Mouse (Mus musculus): ENCODE measurements around the gene Bex1. TPM values are rescaled to one million over a fixed set of nuclear protein-coding genes. Genes with fewer than 3 reads are reported as not detected.
A peak's percentile ranks its signal among the peaks of the same experiment; 100 is the strongest.

Bex1 gene
- polyA plus RNA-seq, 1 experiment from 2014 or later, result 75.8 TPM

GRCm38 (mm10) chrX:136238118-136238517, 22.8 kb upstream of the Bex1 start:
- Histone ChIP-seq H3K27ac (ENCODE audit: low read length) (no peak overlapping the region), H3K9ac (replicated peaks; ENCODE audit: low read depth, low read length) (no peak overlapping the region), H3K4me3 (ENCODE audit: low read depth, low read length) (no peak overlapping the region), H3K4me1 (ENCODE audit: control insufficient read depth, insufficient read depth, low read length) (no peaks in the 10 kb centered on the region), H3K36me3 (ENCODE audit: control insufficient read depth, insufficient read depth, low read length) (no peaks in the 10 kb centered on the region), H3K9me3 (ENCODE audit: control insufficient read depth, low read depth, low read length) (no peaks in the 10 kb centered on the region), H3K27me3 (ENCODE audit: control insufficient read depth, insufficient read depth, low read length) (no peaks in the 10 kb centered on the region), H3K4me2 (replicated peaks; ENCODE audit: low read depth, low read length) (no peak overlapping the region)
- 56% methylated on average over 3 of the region's 3 CpGs for WGBS
- no peak for ATAC-seq (ENCODE audit: insufficient number of reproducible peaks, insufficient read depth, low FRiP score, low read depth)

GRCm38 (mm10) chrX:136227768-136228167, 12.5 kb upstream of the Bex1 start:
- H3K27me3 ChIP-seq (ENCODE audit: control insufficient read depth, insufficient read depth, low read length), result no peaks in the 10 kb centered on the region
- no peaks in the 10 kb centered on the region for H3K36me3 ChIP-seq (ENCODE audit: control insufficient read depth, insufficient read depth, low read length)
- H3K27ac ChIP-seq (ENCODE audit: low read length), result no peak overlapping the region
- no peak overlapping the region for H3K9ac ChIP-seq (replicated peaks; ENCODE audit: low read depth, low read length)
- no peaks in the 10 kb centered on the region for H3K4me1 ChIP-seq (ENCODE audit: control insufficient read depth, insufficient read depth, low read length)
- H3K9me3 ChIP-seq (ENCODE audit: control insufficient read depth, low read depth, low read length), result no peaks in the 10 kb centered on the region
- no peak for ATAC-seq (ENCODE audit: insufficient number of reproducible peaks, insufficient read depth, low FRiP score, low read depth)
- 57% methylated on average over 5 of the region's 5 CpGs for WGBS
- no peak overlapping the region for H3K4me2 ChIP-seq (replicated peaks; ENCODE audit: low read depth, low read length)
- no peak overlapping the region for H3K4me3 ChIP-seq (ENCODE audit: low read depth, low read length)

- no peaks in the 10 kb centered on the region for H3K9me3 ChIP-seq (ENCODE audit: control insufficient read depth, low read depth, low read length)
- WGBS, result 70% methylated on average over 6 of the region's 6 CpGs
- ATAC-seq (ENCODE audit: insufficient number of reproducible peaks, insufficient read depth, low FRiP score, low read depth), result no peak
- no peak overlapping the region for H3K9ac ChIP-seq (replicated peaks; ENCODE audit: low read depth, low read length)
- H3K36me3 ChIP-seq (ENCODE audit: control insufficient read depth, insufficient read depth, low read length), result no peaks in the 10 kb centered on the region
- no peak overlapping the region for H3K4me3 ChIP-seq (ENCODE audit: low read depth, low read length)
- H3K4me2 ChIP-seq (replicated peaks; ENCODE audit: low read depth, low read length), result no peak overlapping the region
- H3K27me3 ChIP-seq (ENCODE audit: control insufficient read depth, insufficient read depth, low read length), result no peaks in the 10 kb centered on the region
- no peak overlapping the region for H3K27ac ChIP-seq (ENCODE audit: low read length)
- no peaks in the 10 kb centered on the region for H3K4me1 ChIP-seq (ENCODE audit: control insufficient read depth, insufficient read depth, low read length)
Observed at GRCm38 (mm10) chrX:136223714-136224113, 8.4 kb upstream of the Bex1 start.

- H3K4me1 ChIP-seq (ENCODE audit: control insufficient read depth, insufficient read depth, low read length), result no peaks in the 10 kb centered on the region
- no peak overlapping the region for H3K4me2 ChIP-seq (replicated peaks; ENCODE audit: low read depth, low read length)
- H3K9me3 ChIP-seq (ENCODE audit: control insufficient read depth, low read depth, low read length), result no peaks in the 10 kb centered on the region
- H3K36me3 ChIP-seq (ENCODE audit: control insufficient read depth, insufficient read depth, low read length), result no peaks in the 10 kb centered on the region
- WGBS, result 53% methylated on average over 1 of the region's 1 CpGs
- no peak overlapping the region for H3K4me3 ChIP-seq (ENCODE audit: low read depth, low read length)
- ATAC-seq (ENCODE audit: insufficient number of reproducible peaks, insufficient read depth, low FRiP score, low read depth), result no peak
- H3K27me3 ChIP-seq (ENCODE audit: control insufficient read depth, insufficient read depth, low read length), result no peaks in the 10 kb centered on the region
- H3K9ac ChIP-seq (replicated peaks; ENCODE audit: low read depth, low read length), result no peak overlapping the region
- no peak overlapping the region for H3K27ac ChIP-seq (ENCODE audit: low read length)
Observed at GRCm38 (mm10) chrX:136216303-136216702, 990 bp upstream of the Bex1 start.

GRCm38 (mm10) chrX:136213396-136213795, 1.9 kb downstream of the Bex1 start:
- Histone ChIP-seq H3K9ac (replicated peaks; ENCODE audit: low read depth, low read length) (no peak overlapping the region), H3K4me1 (ENCODE audit: control insufficient read depth, insufficient read depth, low read length) (no peaks in the 10 kb centered on the region), H3K27ac (ENCODE audit: low read length) (no peak overlapping the region), H3K36me3 (ENCODE audit: control insufficient read depth, insufficient read depth, low read length) (no peaks in the 10 kb centered on the region), H3K4me3 (ENCODE audit: low read depth, low read length) (no peak overlapping the region), H3K27me3 (ENCODE audit: control insufficient read depth, insufficient read depth, low read length) (no peaks in the 10 kb centered on the region), H3K4me2 (replicated peaks; ENCODE audit: low read depth, low read length) (no peak overlapping the region), H3K9me3 (ENCODE audit: control insufficient read depth, low read depth, low read length) (no peaks in the 10 kb centered on the region)
- ATAC-seq (ENCODE audit: insufficient number of reproducible peaks, insufficient read depth, low FRiP score, low read depth), result no peak
- WGBS, result 53% methylated on average over 2 of the region's 2 CpGs

- 78% methylated on average over 6 of the region's 6 CpGs for WGBS
- Histone ChIP-seq H3K4me2 (replicated peaks; ENCODE audit: low read depth, low read length) (no peak overlapping the region), H3K27me3 (ENCODE audit: control insufficient read depth, insufficient read depth, low read length) (no peaks in the 10 kb centered on the region), H3K36me3 (ENCODE audit: control insufficient read depth, insufficient read depth, low read length) (no peaks in the 10 kb centered on the region), H3K9me3 (ENCODE audit: control insufficient read depth, low read depth, low read length) (no peaks in the 10 kb centered on the region), H3K4me1 (ENCODE audit: control insufficient read depth, insufficient read depth, low read length) (no peaks in the 10 kb centered on the region), H3K9ac (replicated peaks; ENCODE audit: low read depth, low read length) (no peak overlapping the region), H3K27ac (ENCODE audit: low read length) (no peak overlapping the region), H3K4me3 (ENCODE audit: low read depth, low read length) (no peak overlapping the region)
- ATAC-seq (ENCODE audit: insufficient number of reproducible peaks, insufficient read depth, low FRiP score, low read depth), result no peak
Observed at GRCm38 (mm10) chrX:136204406-136204805, 10.9 kb downstream of the Bex1 start.

GRCm38 (mm10) chrX:136203664-136204066, 11.6 kb downstream of the Bex1 start, which contains the start of gene Tceal5:
Tceal5 (minus strand) TSS chrX:136203876.
- WGBS, result 18% methylated on average over 9 of the region's 9 CpGs
- Histone ChIP-seq H3K9me3 (ENCODE audit: control insufficient read depth, low read depth, low read length) (no peaks in the 10 kb centered on the region), H3K27ac (ENCODE audit: low read length) (no peak within 1 kb of the TSS), H3K4me3 (ENCODE audit: low read depth, low read length) (peak within 1 kb of the TSS; percentile 31), H3K4me1 (ENCODE audit: control insufficient read depth, insufficient read depth, low read length) (no peaks in the 10 kb centered on the region), H3K36me3 (ENCODE audit: control insufficient read depth, insufficient read depth, low read length) (no peaks in the 10 kb centered on the region), H3K4me2 (replicated peaks; ENCODE audit: low read depth, low read length) (peak within 1 kb of the TSS; percentile 44), H3K9ac (replicated peaks; ENCODE audit: low read depth, low read length) (no peak within 1 kb of the TSS), H3K27me3 (ENCODE audit: control insufficient read depth, insufficient read depth, low read length) (no peaks in the 10 kb centered on the region)
- ATAC-seq (ENCODE audit: insufficient number of reproducible peaks, insufficient read depth, low FRiP score, low read depth), result peak; percentile 49; the same call in 1 of the 2 replicates

GRCm38 (mm10) chrX:136203257-136203656, 12.1 kb downstream of the Bex1 start:
- H3K9ac ChIP-seq (replicated peaks; ENCODE audit: low read depth, low read length), result no peak overlapping the region
- H3K4me3 ChIP-seq (ENCODE audit: low read depth, low read length), result peak overlapping the region; percentile 31
- no peaks in the 10 kb centered on the region for H3K36me3 ChIP-seq (ENCODE audit: control insufficient read depth, insufficient read depth, low read length)
- 0 out of 2 replicates have a peak, but pooled peaks have one; percentile 28 for ATAC-seq (ENCODE audit: insufficient number of reproducible peaks, insufficient read depth, low FRiP score, low read depth)
- no peaks in the 10 kb centered on the region for H3K9me3 ChIP-seq (ENCODE audit: control insufficient read depth, low read depth, low read length)
- no peaks in the 10 kb centered on the region for H3K27me3 ChIP-seq (ENCODE audit: control insufficient read depth, insufficient read depth, low read length)
- no peak overlapping the region for H3K27ac ChIP-seq (ENCODE audit: low read length)
- H3K4me1 ChIP-seq (ENCODE audit: control insufficient read depth, insufficient read depth, low read length), result no peaks in the 10 kb centered on the region
- 20% methylated on average over 7 of the region's 7 CpGs for WGBS
- H3K4me2 ChIP-seq (replicated peaks; ENCODE audit: low read depth, low read length), result peak overlapping the region; percentile 44

- Histone ChIP-seq H3K27me3 (ENCODE audit: control insufficient read depth, insufficient read depth, low read length) (no peaks in the 10 kb centered on the region), H3K4me3 (ENCODE audit: low read depth, low read length) (no peak overlapping the region), H3K9me3 (ENCODE audit: control insufficient read depth, low read depth, low read length) (no peaks in the 10 kb centered on the region), H3K4me2 (replicated peaks; ENCODE audit: low read depth, low read length) (no peak overlapping the region), H3K36me3 (ENCODE audit: control insufficient read depth, insufficient read depth, low read length) (no peaks in the 10 kb centered on the region), H3K4me1 (ENCODE audit: control insufficient read depth, insufficient read depth, low read length) (no peaks in the 10 kb centered on the region), H3K27ac (ENCODE audit: low read length) (no peak overlapping the region), H3K9ac (replicated peaks; ENCODE audit: low read depth, low read length) (no peak overlapping the region)
- no peak for ATAC-seq (ENCODE audit: insufficient number of reproducible peaks, insufficient read depth, low FRiP score, low read depth)
- 54% methylated on average over 1 of the region's 1 CpGs for WGBS
Observed at GRCm38 (mm10) chrX:136196873-136197272, 18.4 kb downstream of the Bex1 start.

All from stomach, embryonic 14.5 days (tissue).